Mouse (Mus musculus) heart, embryonic 16.5 days (tissue): ENCODE data around the gene Rab40b. TPM values are rescaled to one million over a fixed set of nuclear protein-coding genes. Genes with fewer than 3 reads are reported as not detected.

Experiments used
- ATAC-seq: fragments of 200-750 bp; cut with Nextera tagmentation; replicated peaks from 2 replicates; pipeline ENCODE4 v1.8.0; 2017; ENCODE audit warnings: moderate number of reproducible peaks; ENCODE audit not compliant: insufficient read depth, low FRiP score; ENCODE audit errors: extremely low read depth
- H3K27ac ChIP-seq: fragments of 300-500 bp; sonication (generic); 2 replicates; pipeline ENCODE4 v1.5.1; 2014; ENCODE audit warnings: mild to moderate bottlenecking, low read length, control low read depth, moderate library complexity
- H3K27me3 ChIP-seq: fragments of 300-500 bp; sonication (generic); 2 replicates; pipeline ENCODE4 v1.6.1; 2014; ENCODE audit warnings: low read length, mixed read lengths; ENCODE audit not compliant: control insufficient read depth, insufficient read depth
- H3K36me3 ChIP-seq: fragments of 300-500 bp; sonication (generic); 2 replicates; pipeline ENCODE4 v1.6.1; 2014; ENCODE audit not compliant: control insufficient read depth, insufficient read depth
- H3K4me1 ChIP-seq: fragments of 300-500 bp; sonication (generic); 2 replicates; pipeline ENCODE4 v1.6.1; 2014; ENCODE audit warnings: low read length, mixed read lengths; ENCODE audit not compliant: control insufficient read depth, insufficient read depth
- H3K4me2 ChIP-seq: fragments of 300-500 bp; sonication (generic); 2 replicates; pipeline ENCODE4 v1.6.1; 2014; ENCODE audit warnings: low read depth, mild to moderate bottlenecking, control low read depth, low read length
- H3K4me3 ChIP-seq: fragments of 300-500 bp; sonication (generic); 2 replicates; pipeline ENCODE4 v1.5.1; 2014; ENCODE audit warnings: mild to moderate bottlenecking, control low read depth, low read length
- H3K9ac ChIP-seq: fragments of 300-500 bp; sonication (generic); 2 replicates; pipeline ENCODE4 v1.6.1; 2014; ENCODE audit warnings: low read length, control low read depth
- H3K9me3 ChIP-seq: fragments of 300-500 bp; sonication (generic); replicated peaks from 2 replicates; pipeline ENCODE4 v1.6.1; 2016; ENCODE audit warnings: low read length; ENCODE audit not compliant: control insufficient read depth
- WGBS: fragments of 180-500 bp; shearing (Covaris S2); extraction: QIAGEN DNeasy Blood & Tissue Kit; methylation state at CpG from one replicate; pipeline ENCODE4 v1.1.7; 2014; 5-methylcytosine and 5-hydroxymethylcytosine counted together
- polyA plus RNA-seq: library from polyadenylated mRNA; unstranded; fragments of >200 nt; fragmentation: Nextera tagmentation; extraction: Ambion mirVana; gene quantifications from 2 replicates; pipeline ENCODE4 v1.2.1, GENCODE M21; 2015

The Rab40b gene
- polyA plus RNA-seq, result 6.2 and 7.9 TPM in 2 replicates

DNA sequence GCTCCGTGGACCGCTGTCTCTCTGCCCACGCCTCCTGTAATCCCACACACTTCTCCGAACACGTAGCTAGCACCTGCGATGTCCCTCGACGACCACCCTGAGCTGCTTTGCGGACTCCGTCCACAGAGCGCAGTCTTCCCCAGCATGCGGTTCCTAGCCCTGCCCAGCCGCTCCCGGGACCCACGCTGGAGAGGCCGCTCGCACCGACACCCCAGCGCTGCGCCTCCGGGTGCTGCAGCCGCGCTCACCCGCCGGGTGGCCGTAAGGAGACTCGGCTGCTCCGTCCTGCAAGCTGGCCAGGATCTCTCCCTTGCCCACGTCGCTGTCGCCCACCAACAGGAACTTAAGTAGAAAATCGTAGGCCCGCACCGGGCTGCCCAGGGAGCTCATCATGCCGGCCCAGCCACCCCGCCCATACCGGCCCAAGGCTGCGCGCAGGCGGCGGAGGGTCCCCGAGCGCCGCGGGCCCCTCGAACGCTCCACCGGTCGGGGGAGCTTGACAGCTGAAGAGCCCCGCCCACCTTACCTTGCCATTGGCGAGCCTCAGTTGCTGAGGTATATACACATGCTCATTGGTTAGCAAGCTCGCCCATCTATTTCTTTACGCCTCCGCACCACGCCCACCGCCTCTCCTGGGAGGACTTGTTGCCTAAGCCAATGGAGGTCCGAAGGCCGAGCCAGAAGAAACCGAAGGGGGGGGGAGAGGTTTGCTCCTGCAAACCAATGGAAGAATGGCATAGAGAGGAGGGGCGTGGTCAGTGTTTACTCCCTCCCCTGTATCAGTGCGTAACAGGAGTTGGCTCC lies at the start of gene Rab40b:
Rab40b (minus strand) TSS at position 502 of the 804 bp plus-strand sequence.
- no peaks in the 10 kb centered on the region for H3K36me3 ChIP-seq
- peak within 1 kb of the TSS; percentile 95 for H3K4me2 ChIP-seq
- no peaks in the 10 kb centered on the region; the same call in 1 of the 2 replicates for H3K27me3 ChIP-seq
- peak within 1 kb of the TSS; percentile 82 for H3K4me3 ChIP-seq
- peak within 1 kb of the TSS; percentile 83 for H3K9ac ChIP-seq
- peaks cover 8% of the 10 kb centered on the region for H3K4me1 ChIP-seq
- ATAC-seq, result peak; percentile 99
- H3K27ac ChIP-seq, result peak within 1 kb of the TSS; percentile 58; the same call in 1 of the 2 replicates
- no peaks in the 10 kb centered on the region for H3K9me3 ChIP-seq
- WGBS, result under 1% methylated on average over 61 of the region's 61 CpGs

DNA sequence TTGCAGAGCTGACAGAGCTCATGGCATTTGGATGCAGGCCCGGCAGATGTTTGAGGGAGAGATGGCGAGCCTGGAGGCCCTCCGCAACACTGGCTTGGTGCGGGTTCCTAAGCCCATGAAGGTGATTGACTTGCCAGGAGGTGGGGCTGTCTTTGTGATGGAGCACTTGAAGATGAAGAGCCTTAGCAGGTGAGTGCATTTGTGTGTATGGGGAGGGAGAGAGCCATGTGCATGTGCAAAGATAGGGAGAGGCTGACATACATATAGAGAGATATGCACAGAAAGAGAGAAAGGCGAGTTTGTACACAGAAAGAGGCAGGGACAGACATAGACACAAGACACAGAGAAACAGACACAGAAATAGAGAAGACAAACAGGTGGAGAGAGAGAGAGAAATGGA lies 49.2 kb upstream of the Rab40b start:
- Histone ChIP-seq H3K27ac (no peak overlapping the region), H3K4me3 (no peak overlapping the region), H3K9ac (no peak overlapping the region), H3K4me2 (no peak overlapping the region), H3K27me3 (no peaks in the 10 kb centered on the region), H3K4me1 (peaks cover 14% of the 10 kb centered on the region), H3K9me3 (no peaks in the 10 kb centered on the region), H3K36me3 (peaks cover 6% of the 10 kb centered on the region; the same call in 1 of the 2 replicates)
- ATAC-seq, result no peak
- 63% methylated on average over 5 of the region's 5 CpGs for WGBS

GRCm38 (mm10) chr11:121434156-121435155 lies 46.4 kb upstream of the Rab40b start, which contains the start of gene Fn3k:
Gene Fn3k (plus strand): TSS chr11:121434913.
- peak; percentile 94 for ATAC-seq
- Histone ChIP-seq H3K4me3 (peak within 1 kb of the TSS; percentile 66), H3K9me3 (no peaks in the 10 kb centered on the region), H3K4me2 (peak within 1 kb of the TSS; percentile 85), H3K27ac (peak within 1 kb of the TSS; percentile 91), H3K4me1 (peaks cover 14% of the 10 kb centered on the region), H3K36me3 (peaks cover 5% of the 10 kb centered on the region), H3K27me3 (no peaks in the 10 kb centered on the region), H3K9ac (peak within 1 kb of the TSS; percentile 77)
- WGBS, result 6% methylated on average over 30 of the region's 30 CpGs

DNA sequence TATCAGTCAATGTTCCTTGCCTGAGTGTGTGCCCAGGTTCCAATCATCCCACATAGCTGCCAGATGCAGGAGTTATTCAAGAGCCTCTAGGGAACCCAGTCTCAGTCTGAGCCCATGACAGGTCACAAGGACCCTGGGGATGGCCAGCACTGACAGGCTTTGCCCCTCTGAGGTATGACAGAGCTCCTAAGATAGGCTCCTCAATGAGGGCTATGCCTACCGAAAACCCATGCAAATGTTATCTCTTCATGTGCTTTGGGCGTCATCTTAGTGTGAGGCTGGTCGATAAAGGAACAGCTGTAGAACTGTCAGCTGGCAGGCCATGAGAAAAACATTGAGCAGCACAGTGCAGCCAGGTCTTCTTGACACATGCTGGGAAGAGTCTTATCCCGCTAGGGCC lies 45.3 kb upstream of the Rab40b start:
- peak overlapping the region; percentile 91 for H3K27ac ChIP-seq
- ATAC-seq, result 0 out of 2 replicates have a peak, but pooled peaks have one; percentile 8
- H3K9ac ChIP-seq, result no peak overlapping the region
- peaks cover 10% of the 10 kb centered on the region for H3K36me3 ChIP-seq
- 35% methylated on average over 4 of the region's 4 CpGs for WGBS
- no peaks in the 10 kb centered on the region for H3K9me3 ChIP-seq
- H3K27me3 ChIP-seq, result no peaks in the 10 kb centered on the region
- H3K4me1 ChIP-seq, result peaks cover 14% of the 10 kb centered on the region
- no peak overlapping the region for H3K4me3 ChIP-seq
- peak overlapping the region; percentile 85 for H3K4me2 ChIP-seq

DNA sequence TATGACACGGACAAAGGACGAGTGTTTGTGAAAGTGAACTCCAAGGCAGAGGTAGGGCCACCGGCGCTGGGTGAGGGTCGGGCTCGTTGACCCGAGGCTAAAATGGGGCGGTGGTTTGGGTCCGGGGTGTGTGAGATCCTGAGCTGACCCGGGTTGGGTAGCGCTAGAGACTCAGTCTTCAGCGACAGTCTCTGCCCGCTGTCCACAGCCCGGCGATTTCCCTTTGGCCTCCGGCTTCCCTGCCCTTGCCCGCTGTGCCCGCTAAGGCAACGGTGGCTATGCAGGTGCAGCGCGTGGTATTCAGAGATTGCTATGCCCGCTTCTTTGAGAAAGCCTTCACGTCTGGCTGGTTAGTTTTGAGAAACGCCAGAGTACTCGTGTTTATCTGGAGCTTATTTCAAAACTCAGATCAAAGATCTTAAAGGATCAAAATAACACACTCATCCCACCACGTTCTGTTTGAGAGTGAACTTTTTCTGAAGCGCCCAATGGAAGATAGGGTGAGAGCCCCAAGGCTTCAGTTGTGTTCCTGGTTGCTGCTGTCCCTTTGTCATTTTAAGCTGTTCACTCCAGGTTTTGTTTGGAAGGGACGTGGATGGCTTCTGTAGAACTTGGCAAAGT lies 33.6 kb upstream of the Rab40b start:
- no peaks in the 10 kb centered on the region for H3K27me3 ChIP-seq
- H3K36me3 ChIP-seq, result no peaks in the 10 kb centered on the region
- ATAC-seq, result peak; percentile 60
- H3K4me3 ChIP-seq, result peak overlapping the region; percentile 78
- H3K4me1 ChIP-seq, result peaks cover 12% of the 10 kb centered on the region
- under 1% methylated on average over 28 of the region's 28 CpGs for WGBS
- H3K9ac ChIP-seq, result peak overlapping the region; percentile 84
- no peaks in the 10 kb centered on the region for H3K9me3 ChIP-seq
- peak overlapping the region; percentile 85 for H3K27ac ChIP-seq
- H3K4me2 ChIP-seq, result peak overlapping the region; percentile 88

DNA sequence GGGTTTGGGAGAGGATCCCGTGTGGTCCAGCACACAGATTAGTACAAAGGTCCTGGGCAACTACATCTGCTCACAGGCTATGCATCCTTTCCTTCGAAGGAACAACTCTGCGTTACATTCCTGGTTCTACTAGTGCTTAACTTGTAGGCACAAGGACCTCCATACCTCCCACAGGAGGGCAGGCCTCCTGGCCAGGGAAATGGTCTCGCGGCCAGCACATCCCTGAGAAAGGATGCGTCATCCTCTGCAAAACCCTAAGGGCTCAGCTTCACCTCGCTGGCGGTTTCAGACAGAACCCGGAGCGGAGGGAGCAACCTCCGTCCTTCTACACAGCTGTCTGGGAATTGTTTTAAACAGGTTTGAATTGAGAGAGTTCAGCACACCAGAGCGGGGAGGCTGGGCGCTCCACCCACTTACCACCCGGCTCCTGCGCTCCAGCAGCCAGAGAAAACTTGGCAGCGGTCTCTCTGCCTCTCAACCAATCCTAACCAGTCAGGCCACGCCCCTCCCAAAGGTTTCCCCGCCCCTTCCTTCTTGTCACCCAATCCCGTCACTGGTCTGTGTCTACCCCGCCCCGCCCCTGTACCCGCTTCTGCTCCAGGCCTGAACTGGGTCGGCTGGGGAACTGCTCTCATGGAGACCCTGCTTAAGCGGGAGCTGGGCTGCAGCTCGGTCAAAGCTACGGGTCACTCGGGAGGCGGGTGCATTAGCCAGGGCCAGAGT lies 32.9 kb upstream of the Rab40b start, which contains the start of gene Fn3krp:
Fn3krp (plus strand) TSS at position 572 of the 723 bp plus-strand sequence.
- H3K27ac ChIP-seq, result peak within 1 kb of the TSS; percentile 85
- 1% methylated on average over 28 of the region's 28 CpGs for WGBS
- peak within 1 kb of the TSS; percentile 88 for H3K4me2 ChIP-seq
- no peaks in the 10 kb centered on the region for H3K27me3 ChIP-seq
- H3K9ac ChIP-seq, result peak within 1 kb of the TSS; percentile 84
- no peaks in the 10 kb centered on the region for H3K36me3 ChIP-seq
- H3K4me3 ChIP-seq, result peak within 1 kb of the TSS; percentile 78
- peaks cover 12% of the 10 kb centered on the region for H3K4me1 ChIP-seq
- no peaks in the 10 kb centered on the region for H3K9me3 ChIP-seq
- peak; percentile 100 for ATAC-seq

DNA sequence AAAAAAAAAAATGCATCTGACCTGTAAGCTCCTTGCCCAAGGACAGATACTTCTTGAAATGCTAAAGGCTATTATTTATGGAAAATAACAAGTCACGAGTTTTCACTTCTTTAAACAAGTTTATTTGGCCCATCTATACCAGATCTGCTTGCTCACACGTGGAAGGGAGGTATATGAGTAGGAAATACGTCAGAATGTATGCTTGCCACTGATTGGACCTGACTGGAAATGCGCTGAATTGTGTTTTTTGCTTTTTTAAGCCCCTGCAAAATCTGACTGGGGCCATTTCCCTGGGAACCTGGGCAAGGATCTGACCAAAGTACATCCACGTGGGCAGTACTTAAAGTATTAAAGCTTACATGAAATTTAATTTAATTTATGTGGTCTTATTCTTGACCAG lies 32.3 kb upstream of the Rab40b start:
- peak overlapping the region; percentile 85 for H3K27ac ChIP-seq
- no peaks in the 10 kb centered on the region for H3K9me3 ChIP-seq
- peak overlapping the region; percentile 76 for H3K9ac ChIP-seq
- H3K36me3 ChIP-seq, result no peaks in the 10 kb centered on the region
- peaks cover 12% of the 10 kb centered on the region for H3K4me1 ChIP-seq
- no peaks in the 10 kb centered on the region for H3K27me3 ChIP-seq
- peak overlapping the region; percentile 78 for H3K4me3 ChIP-seq
- no peak for ATAC-seq
- 53% methylated on average over 5 of the region's 5 CpGs for WGBS
- peak overlapping the region; percentile 88 for H3K4me2 ChIP-seq

GRCm38 (mm10) chr11:121418932-121419331 lies 30.9 kb upstream of the Rab40b start:
- Histone ChIP-seq H3K4me3 (no peak overlapping the region), H3K4me1 (peaks cover 12% of the 10 kb centered on the region), H3K36me3 (no peaks in the 10 kb centered on the region), H3K27ac (no peak overlapping the region), H3K9ac (no peak overlapping the region), H3K9me3 (no peaks in the 10 kb centered on the region), H3K27me3 (no peaks in the 10 kb centered on the region), H3K4me2 (no peak overlapping the region)
- ATAC-seq, result no peak
- 51% methylated on average over 2 of the region's 2 CpGs for WGBS
